9 mouse cellular contexts compared by ENCODE assay signal in genomic region chr4:155197726-155198125, GRCm38 (mm10). TPM values are rescaled to one million over a fixed set of nuclear protein-coding genes. Genes with fewer than 3 reads are reported as not detected.
A peak's percentile ranks its signal among the peaks of the same experiment; 100 is the strongest.
DNase-seq lines count a peak whose midpoint lies in the region; ATAC-seq and TF ChIP-seq lines count a peak whose summit lies in the region.
"Had no signal": no experiment of that assay in that cellular context is flagged by ENCODE, and none has a peak within 500 bp of the region (broad histone marks: within the 10 kb centered on the region; RNA-seq: fewer than 3 reads in every experiment).

No protein-coding gene starts in this region.

- WGBS in lung, embryonic 14.5 days = 11% methylated on average over 6 of the region's 6 CpGs
- 12% methylated on average over 6 of the region's 6 CpGs for WGBS in heart, embryonic 13.5 days

- no peak for DNase-seq in gastrocnemius, adult 2 months
- no peak for DNase-seq in gastrocnemius, postnatal 14 days
- DNase-seq in lung, embryonic 14.5 days = peak; percentile 78
- no peak for DNase-seq in lung, adult 18-20 months
- peak; percentile 81 for DNase-seq in naive thymus-derived CD4-positive, alpha-beta T cell, adult 2 months (ENCODE audit: low read depth)
- no peak for DNase-seq in left cerebral cortex, postnatal 4 days
- DNase-seq in thymus, postnatal 25 days = no peak

- no peaks in the 10 kb centered on the region for H3K27me3 ChIP-seq in lung, embryonic 14.5 days (ENCODE audit: insufficient read depth, low read length)
- no peaks in the 10 kb centered on the region for H3K27me3 ChIP-seq in heart, embryonic 13.5 days (replicated peaks)
- H3K27me3 ChIP-seq: forebrain, embryonic 12.5 days had no signal

- peak overlapping the region; percentile 62 for H3K27ac ChIP-seq in gastrocnemius, adult 2 months
- peak overlapping the region; percentile 48; the same call in 1 of the 2 replicates for H3K27ac ChIP-seq in lung, embryonic 14.5 days (ENCODE audit: low read depth)
- H3K27ac ChIP-seq in heart, embryonic 13.5 days (replicated peaks) = peak overlapping the region; percentile 63
- H3K27ac ChIP-seq: forebrain, embryonic 12.5 days had no signal

- peaks cover 10% of the 10 kb centered on the region for H3K36me3 ChIP-seq in lung, embryonic 14.5 days (ENCODE audit: insufficient read depth)
- H3K36me3 ChIP-seq in heart, embryonic 13.5 days = peaks cover 4% of the 10 kb centered on the region; the same call in 1 of the 2 replicates
- H3K36me3 ChIP-seq: forebrain, embryonic 12.5 days had no signal

- 0 out of 2 replicates have a peak overlapping the region, but pooled peaks have one; percentile 21 for H3K4me2 ChIP-seq in lung, embryonic 14.5 days
- peak overlapping the region; percentile 12; the same call in 1 of the 2 replicates for H3K4me2 ChIP-seq in heart, embryonic 13.5 days
- H3K4me2 ChIP-seq: forebrain, embryonic 12.5 days had no signal

- H3K4me1 ChIP-seq in lung, embryonic 14.5 days (ENCODE audit: insufficient read depth) = peaks cover 25% of the 10 kb centered on the region; the same call in 1 of the 2 replicates
- H3K4me1 ChIP-seq in heart, embryonic 13.5 days = peaks cover 100% of the 10 kb centered on the region

- no peaks in the 10 kb centered on the region for H3K9me3 ChIP-seq in lung, embryonic 14.5 days (ENCODE audit: low read depth, low read length)
- H3K9me3 ChIP-seq in heart, embryonic 13.5 days = no peaks in the 10 kb centered on the region
- H3K9me3 ChIP-seq: forebrain, embryonic 12.5 days had no signal

- 0 out of 2 replicates have a peak overlapping the region, but pooled peaks have one; percentile 14 for H3K9ac ChIP-seq in lung, embryonic 14.5 days
- peak overlapping the region; percentile 57 for H3K9ac ChIP-seq in heart, embryonic 13.5 days
- H3K9ac ChIP-seq: forebrain, embryonic 12.5 days had no signal

- no peak for TF ChIP-seq CTCF in gastrocnemius, adult 2 months (IDR thresholded peaks at IDR 0.05)
- TF ChIP-seq CTCF in lung, embryonic 14.5 days (IDR thresholded peaks at IDR 0.05; ENCODE audit: low read depth) = no peak

- ATAC-seq in lung, embryonic 14.5 days (ENCODE audit: insufficient read depth) = peak; percentile 71; the same call in 1 of the 2 replicates
- ATAC-seq in heart, embryonic 13.5 days (ENCODE audit: extremely low read depth, insufficient number of reproducible peaks, low FRiP score, low TSS enrichment) = no peak

- intact Hi-C loops in gastrocnemius, adult 2 months (cut with DNase I) = no loop called here
- intact Hi-C loops in gastrocnemius, postnatal 14 days (cut with DNase I; ENCODE audit: low total_unique reads) = no loop called here
- intact Hi-C loops in left cerebral cortex, postnatal 4 days (cut with DNase I) = no loop called here

- H3K4me3 ChIP-seq in gastrocnemius, adult 2 months = peak overlapping the region; percentile 7
- no peak overlapping the region for H3K4me3 ChIP-seq in lung, embryonic 14.5 days (ENCODE audit: low read depth, low read length)
- H3K4me3 ChIP-seq in heart, embryonic 13.5 days = no peak overlapping the region
- H3K4me3 ChIP-seq: forebrain, embryonic 12.5 days had no signal

RNA-seq across cellular contexts. Expression of gene Ski, which starts 24.7 kb away (rescaled TPM):
- 10 to 100 TPM; 28.5 to 35.6 TPM for total RNA-seq in gastrocnemius, adult 2 months (2021)
- 10 to 100 TPM; 41.6 to 51.6 TPM for total RNA-seq in gastrocnemius, postnatal 14 days (2021)
- polyA plus RNA-seq in lung, embryonic 14.5 days (2014; fragmentation: Nextera tagmentation; extraction: Ambion mirVana) = 23.7 and 25.8 TPM in 2 replicates
- polyA plus RNA-seq in heart, embryonic 13.5 days (2015; fragmentation: Nextera tagmentation; extraction: Ambion mirVana) = 10.1 and 10.2 TPM in 2 replicates
- total RNA-seq in left cerebral cortex, postnatal 4 days (2021) = 100 to 1,000 TPM; 117 to 121 TPM

RNA-seq across cellular contexts. Expression of gene Faap20, which starts 51.9 kb away (rescaled TPM):
- 1 to 10 TPM; 4.6 to 6.1 TPM for total RNA-seq in gastrocnemius, adult 2 months (2021)
- 10 to 100 TPM; 11.9 to 15.3 TPM for total RNA-seq in gastrocnemius, postnatal 14 days (2021)
- polyA plus RNA-seq in lung, embryonic 14.5 days (2014; fragmentation: Nextera tagmentation; extraction: Ambion mirVana) = 81.2 and 83.9 TPM in 2 replicates
- 63.2 and 71.1 TPM in 2 replicates for polyA plus RNA-seq in heart, embryonic 13.5 days (2015; fragmentation: Nextera tagmentation; extraction: Ambion mirVana)
- 10 to 100 TPM; 32.1 to 33.0 TPM for total RNA-seq in left cerebral cortex, postnatal 4 days (2021)

Comparison
In these comparisons a context has a peak if more than half of its experiments do, and no peak if none do; other contexts are left out.
1. DNase-seq: peak in lung, embryonic 14.5 days (single experiment) and naive thymus-derived CD4-positive, alpha-beta T cell, adult 2 months (single experiment); none in gastrocnemius, adult 2 months (single experiment), gastrocnemius, postnatal 14 days (single experiment), lung, adult 18-20 months (0 of 2), left cerebral cortex, postnatal 4 days (single experiment) and thymus, postnatal 25 days (single experiment).
2. Peak in every context shown above with its lines, with median percentiles within 50 percentile points of each other: H3K27ac ChIP-seq.